Comparison of ENCODE assay signal across 8 mouse cellular contexts in genomic region chr2:29603930-29604329, GRCm38 (mm10). TPM values are rescaled to one million over a fixed set of nuclear protein-coding genes. Genes with fewer than 3 reads are reported as not detected.
DNase-seq lines count a peak whose midpoint lies in the region; ATAC-seq and TF ChIP-seq lines count a peak whose summit lies in the region.

No protein-coding gene starts in this region.

- 1% methylated on average over 3 of the region's 3 CpGs for WGBS in midbrain, embryonic 11.5 days
- 1% methylated on average over 3 of the region's 3 CpGs for WGBS in midbrain, embryonic 15.5 days
- 0% methylated on average over 3 of the region's 3 CpGs for WGBS in kidney, adult 2 months
- 2% methylated on average over 3 of the region's 3 CpGs for WGBS in liver, postnatal 0 days (ENCODE audit: insufficient replicate concordance)

- peak; percentile 95 for TF ChIP-seq CTCF in brain, embryonic 14.5 days (IDR thresholded peaks at IDR 0.05; ENCODE audit: borderline replicate concordance, extremely low read depth, insufficient read depth, insufficient read length)
- TF ChIP-seq CTCF in kidney, adult 2 months (conservative IDR thresholded peaks at IDR 0.05; ENCODE audit: insufficient read depth, insufficient read length, low read depth, low read length): peak; percentile 94
- TF ChIP-seq CTCF in liver, postnatal 0 days (IDR thresholded peaks at IDR 0.05; ENCODE audit: low read depth): peak; percentile 90

- TF ChIP-seq POLR2A in brain, embryonic 14.5 days (IDR thresholded peaks at IDR 0.05; ENCODE audit: borderline replicate concordance, extremely low read depth, insufficient read depth, insufficient read length, poor library complexity, severe bottlenecking): no peak
- TF ChIP-seq POLR2A in kidney, adult 2 months (IDR thresholded peaks at IDR 0.05; ENCODE audit: low read depth, low read length): no peak

- H3K36me3 ChIP-seq in midbrain, embryonic 11.5 days (ENCODE audit: control insufficient read depth, insufficient read depth, low read length): no peaks in the 10 kb centered on the region
- no peaks in the 10 kb centered on the region for H3K36me3 ChIP-seq in midbrain, embryonic 15.5 days (replicated peaks)
- H3K36me3 ChIP-seq in kidney, adult 2 months (ENCODE audit: control insufficient read depth, insufficient read depth, low read length): no peaks in the 10 kb centered on the region
- H3K36me3 ChIP-seq in liver, postnatal 0 days (replicated peaks; ENCODE audit: insufficient read depth, low read length): no peaks in the 10 kb centered on the region

- no peak overlapping the region for H3K9ac ChIP-seq in midbrain, embryonic 11.5 days (ENCODE audit: low read length)
- no peak overlapping the region for H3K9ac ChIP-seq in midbrain, embryonic 15.5 days
- no peak overlapping the region for H3K9ac ChIP-seq in liver, postnatal 0 days (replicated peaks)

- no peaks in the 10 kb centered on the region for H3K27me3 ChIP-seq in midbrain, embryonic 11.5 days (ENCODE audit: control insufficient read depth, insufficient read depth, low read length)
- H3K27me3 ChIP-seq in midbrain, embryonic 15.5 days (replicated peaks): no peaks in the 10 kb centered on the region
- no peaks in the 10 kb centered on the region for H3K27me3 ChIP-seq in kidney, adult 2 months (replicated peaks; ENCODE audit: control insufficient read depth, insufficient read depth, low read length)
- H3K27me3 ChIP-seq in liver, postnatal 0 days (ENCODE audit: insufficient read depth, low read length): peaks cover 3% of the 10 kb centered on the region; the same call in 1 of the 2 replicates

- peak; percentile 96 for DNase-seq in midbrain, embryonic 11.5 days (ENCODE audit: low spot score, missing footprints)
- peak; percentile 74 for DNase-seq in brain, embryonic 14.5 days (ENCODE audit: low read depth)
- peak; percentile 48 to 78 for DNase-seq in frontal cortex, postnatal 10 days (ENCODE audit: low spot score in 2 of 2)
- peak; percentile 77 for DNase-seq in kidney, adult 2 months
- DNase-seq in liver, postnatal 0 days: peak; percentile 81
- DNase-seq in retina, adult 2 months (ENCODE audit: low read depth, low spot score): peak; percentile 45
- peak; percentile 73 for DNase-seq in urinary bladder, postnatal 25 days (ENCODE audit: low spot score)

- no peaks in the 10 kb centered on the region for H3K9me3 ChIP-seq in midbrain, embryonic 11.5 days (ENCODE audit: control insufficient read depth, low read length)
- no peaks in the 10 kb centered on the region for H3K9me3 ChIP-seq in midbrain, embryonic 15.5 days
- H3K9me3 ChIP-seq in liver, postnatal 0 days (ENCODE audit: low read length): no peaks in the 10 kb centered on the region

- H3K4me2 ChIP-seq in midbrain, embryonic 11.5 days: no peak overlapping the region
- no peak overlapping the region for H3K4me2 ChIP-seq in midbrain, embryonic 15.5 days
- H3K4me2 ChIP-seq in liver, postnatal 0 days (ENCODE audit: low read depth, low read length): no peak overlapping the region

- ATAC-seq in midbrain, embryonic 11.5 days (ENCODE audit: low FRiP score): no peak
- ATAC-seq in midbrain, embryonic 15.5 days (replicated peaks): no peak
- no peak for ATAC-seq in liver, postnatal 0 days

- H3K27ac ChIP-seq in midbrain, embryonic 11.5 days (ENCODE audit: low read depth, low read length): no peak overlapping the region
- H3K27ac ChIP-seq in midbrain, embryonic 15.5 days: no peak overlapping the region
- H3K27ac ChIP-seq in kidney, adult 2 months (ENCODE audit: insufficient read depth, low read depth, low read length): no peak overlapping the region
- H3K27ac ChIP-seq in liver, postnatal 0 days (ENCODE audit: low read depth): no peak overlapping the region

- no peaks in the 10 kb centered on the region for H3K4me1 ChIP-seq in midbrain, embryonic 11.5 days (ENCODE audit: control insufficient read depth, insufficient read depth, low read length)
- H3K4me1 ChIP-seq in midbrain, embryonic 15.5 days: peaks cover 5% of the 10 kb centered on the region; the same call in 1 of the 2 replicates
- no peaks in the 10 kb centered on the region for H3K4me1 ChIP-seq in kidney, adult 2 months (ENCODE audit: control insufficient read depth, insufficient read depth, low read length)
- H3K4me1 ChIP-seq in liver, postnatal 0 days (ENCODE audit: insufficient read depth): no peaks in the 10 kb centered on the region

- H3K4me3 ChIP-seq in midbrain, embryonic 11.5 days (ENCODE audit: low read depth, low read length): no peak overlapping the region
- H3K4me3 ChIP-seq in midbrain, embryonic 15.5 days: no peak overlapping the region
- no peak overlapping the region for H3K4me3 ChIP-seq in kidney, adult 2 months (ENCODE audit: insufficient read depth, low read depth, low read length)
- H3K4me3 ChIP-seq in liver, postnatal 0 days (ENCODE audit: low read depth, low read length): no peak overlapping the region

- TF ChIP-seq EP300 in liver, postnatal 0 days (IDR thresholded peaks at IDR 0.05; ENCODE audit: low read depth): no peak

RNA-seq across cellular contexts. Expression of gene Rapgef1, which starts 15.6 kb away (rescaled TPM):
- 12.4 and 15.6 TPM in 2 replicates for polyA plus RNA-seq in midbrain, embryonic 11.5 days (2014; fragmentation: Nextera tagmentation; extraction: Ambion mirVana)
- polyA plus RNA-seq in midbrain, embryonic 15.5 days (2015; fragmentation: Nextera tagmentation; extraction: Ambion mirVana): 24.2 and 25.6 TPM in 2 replicates
- polyA plus RNA-seq in brain, embryonic 14.5 days (2012; rRNA removed): 94.9 and 101 TPM in 2 replicates
- polyA plus RNA-seq in kidney, adult 2 months (2012; rRNA removed): 38.9 and 41.7 TPM in 2 replicates
- polyA plus RNA-seq in liver, postnatal 0 days (2015; fragmentation: Nextera tagmentation; extraction: Ambion mirVana): 4.8 and 5.1 TPM in 2 replicates

Comparison
In these comparisons a context has a peak if more than half of its experiments do, and no peak if none do; other contexts are left out.
1. DNase-seq: peak in every context shown above with its lines; median percentile 96 in midbrain, embryonic 11.5 days; 81 in liver, postnatal 0 days; 77 in kidney, adult 2 months; 74 in brain, embryonic 14.5 days; 73 in urinary bladder, postnatal 25 days; 63 in frontal cortex, postnatal 10 days; 45 in retina, adult 2 months.